Mouse (Mus musculus): ENCODE measurements around the gene Rasal2. TPM values are rescaled to one million over a fixed set of nuclear protein-coding genes. Genes with fewer than 3 reads are reported as not detected.

Gene Rasal2
- polyA plus RNA-seq, 1 experiment = not detected

DNA sequence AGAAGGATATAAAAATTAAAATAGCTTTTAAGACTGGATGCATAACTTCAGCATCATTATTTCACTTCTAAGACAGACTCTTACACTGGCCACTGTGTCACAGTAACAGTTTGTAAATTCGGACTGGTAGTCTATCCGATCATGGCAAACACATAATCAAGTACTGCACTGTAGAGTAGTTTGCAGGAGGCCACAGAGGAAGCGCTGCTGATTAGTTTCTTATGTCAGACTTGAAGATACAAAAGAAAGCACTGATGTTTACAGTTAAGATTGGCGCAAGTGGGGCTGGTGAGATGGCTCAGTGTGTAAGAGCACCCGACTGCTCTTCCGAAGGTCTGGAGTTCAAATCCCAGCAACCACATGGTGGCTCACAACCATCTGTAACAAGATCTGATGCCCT is 187.4 kb downstream of the Rasal2 start:
- TF ChIP-seq GATA1 (IDR thresholded peaks at IDR 0.05; ENCODE audit: low read length) = no peak
- no peak overlapping the region for H3K4me3 ChIP-seq (replicated peaks)
- H3K27me3 ChIP-seq (ENCODE audit: control insufficient read depth) = no peaks in the 10 kb centered on the region
- H3K4me1 ChIP-seq (ENCODE audit: control insufficient read depth) = no peaks in the 10 kb centered on the region; the same call in 1 of the 2 replicates
- H3K36me3 ChIP-seq (ENCODE audit: control insufficient read depth) = no peaks in the 10 kb centered on the region
- H3K9me3 ChIP-seq (ENCODE audit: control insufficient read depth, low read length) = no peaks in the 10 kb centered on the region

DNA sequence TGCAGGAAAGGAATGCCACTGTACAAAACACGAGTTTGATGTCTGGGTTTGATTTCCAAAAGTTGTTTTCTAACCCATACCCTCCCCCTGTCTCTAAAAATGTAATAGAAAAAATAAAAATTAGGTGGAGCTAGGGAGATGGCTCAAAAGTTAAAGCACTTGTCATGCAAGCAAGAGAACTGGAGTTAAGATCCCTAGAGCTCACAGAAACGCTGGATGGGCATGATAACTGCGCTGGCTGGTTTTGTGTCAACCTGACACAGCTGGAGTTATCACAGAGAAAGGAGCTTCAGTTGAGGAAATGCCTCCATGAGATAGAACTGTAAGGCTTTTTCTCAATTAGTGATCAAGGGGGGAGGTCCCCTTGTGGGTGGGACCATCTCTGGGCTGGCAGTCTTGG is 191.5 kb downstream of the Rasal2 start:
- TF ChIP-seq GATA1 (IDR thresholded peaks at IDR 0.05; ENCODE audit: low read length) (no peak), TAL1 (IDR thresholded peaks at IDR 0.05; ENCODE audit: low read length) (no peak)
- no peak overlapping the region for H3K4me3 ChIP-seq (replicated peaks)
- no peaks in the 10 kb centered on the region for H3K27me3 ChIP-seq (ENCODE audit: control insufficient read depth)
- no peaks in the 10 kb centered on the region for H3K36me3 ChIP-seq (ENCODE audit: control insufficient read depth)
- no peaks in the 10 kb centered on the region; the same call in 1 of the 2 replicates for H3K4me1 ChIP-seq (ENCODE audit: control insufficient read depth)
- H3K9me3 ChIP-seq (ENCODE audit: control insufficient read depth, low read length) = no peaks in the 10 kb centered on the region

DNA sequence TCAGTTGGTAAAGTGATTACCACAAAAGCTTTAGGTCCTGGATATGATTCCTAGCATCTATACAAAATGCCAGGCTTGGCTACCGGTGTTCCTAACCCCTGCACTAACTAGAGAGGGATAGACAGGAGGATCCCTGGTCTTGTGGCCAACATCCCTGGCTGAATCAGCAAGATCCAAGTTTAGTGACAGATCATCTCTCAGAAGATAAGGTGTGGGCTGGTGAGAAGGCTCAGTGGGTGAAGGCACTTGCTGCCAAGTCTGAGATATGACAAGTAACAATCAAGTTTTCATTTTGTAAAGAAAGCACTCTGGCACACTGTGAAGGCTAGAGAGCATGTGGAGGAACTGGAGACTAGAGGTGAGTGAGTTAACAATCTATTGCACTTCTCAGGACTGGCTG is 191.9 kb downstream of the Rasal2 start:
- TF ChIP-seq GATA1 (IDR thresholded peaks at IDR 0.05; ENCODE audit: low read length) (no peak), TAL1 (IDR thresholded peaks at IDR 0.05; ENCODE audit: low read length) (no peak)
- Histone ChIP-seq H3K9me3 (ENCODE audit: control insufficient read depth, low read length) (no peaks in the 10 kb centered on the region), H3K36me3 (ENCODE audit: control insufficient read depth) (no peaks in the 10 kb centered on the region), H3K4me1 (ENCODE audit: control insufficient read depth) (no peaks in the 10 kb centered on the region; the same call in 1 of the 2 replicates), H3K4me3 (replicated peaks) (no peak overlapping the region), H3K27me3 (ENCODE audit: control insufficient read depth) (no peaks in the 10 kb centered on the region)

DNA sequence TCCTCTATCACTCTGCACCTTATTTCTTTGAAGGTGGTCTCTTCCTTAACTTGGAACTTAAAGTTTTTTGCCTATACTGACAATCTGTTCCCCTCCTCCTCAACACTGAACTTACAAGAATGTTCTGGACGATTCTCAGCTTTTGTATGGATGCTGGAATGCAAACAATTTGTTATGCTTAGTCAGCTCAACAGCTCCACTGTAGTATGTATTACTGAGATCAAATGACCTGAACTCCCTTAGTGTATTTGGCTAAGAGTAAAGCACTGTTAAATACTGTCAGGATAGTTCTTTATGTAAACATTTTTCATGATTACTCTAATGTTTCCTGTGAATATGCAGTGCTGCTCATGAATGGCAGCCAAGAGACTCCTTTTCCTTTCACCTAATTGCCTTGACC is 203.6 kb downstream of the Rasal2 start:
- Histone ChIP-seq H3K4me3 (replicated peaks) (no peak overlapping the region), H3K36me3 (ENCODE audit: control insufficient read depth) (no peaks in the 10 kb centered on the region), H3K4me1 (ENCODE audit: control insufficient read depth) (no peaks in the 10 kb centered on the region), H3K27me3 (ENCODE audit: control insufficient read depth) (no peaks in the 10 kb centered on the region), H3K9me3 (ENCODE audit: control insufficient read depth, low read length) (no peaks in the 10 kb centered on the region)
- TF ChIP-seq TAL1 (IDR thresholded peaks at IDR 0.05; ENCODE audit: low read length) (no peak), GATA1 (IDR thresholded peaks at IDR 0.05; ENCODE audit: low read length) (no peak)

GRCm38 (mm10) chr1:157205685-157206084 is 206.7 kb downstream of the Rasal2 start:
- Histone ChIP-seq H3K36me3 (ENCODE audit: control insufficient read depth) (no peaks in the 10 kb centered on the region), H3K27me3 (ENCODE audit: control insufficient read depth) (no peaks in the 10 kb centered on the region), H3K9me3 (ENCODE audit: control insufficient read depth, low read length) (no peaks in the 10 kb centered on the region), H3K4me1 (ENCODE audit: control insufficient read depth) (no peaks in the 10 kb centered on the region), H3K4me3 (replicated peaks) (no peak overlapping the region)
- TF ChIP-seq GATA1 (IDR thresholded peaks at IDR 0.05; ENCODE audit: low read length) (no peak), TAL1 (IDR thresholded peaks at IDR 0.05; ENCODE audit: low read length) (no peak)

DNA sequence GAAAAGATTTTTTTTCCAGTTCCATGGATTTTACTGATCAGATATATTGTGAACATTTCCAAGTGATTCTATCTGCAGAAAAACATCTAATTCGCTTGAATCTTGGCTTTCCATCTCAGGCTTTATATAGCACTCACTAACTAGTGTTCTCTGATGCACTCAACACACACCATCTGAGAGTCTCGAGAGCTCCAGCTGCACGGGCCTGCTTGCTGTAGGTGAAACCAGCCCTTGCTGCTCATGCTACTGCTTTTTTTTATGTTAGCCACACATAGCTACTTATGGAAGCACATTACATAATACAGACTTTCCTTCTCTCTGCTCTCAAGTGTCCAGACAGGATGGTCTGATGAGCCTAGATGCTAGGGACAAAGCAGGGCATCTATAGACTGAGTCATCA is 229.4 kb downstream of the Rasal2 start:
- Histone ChIP-seq H3K4me1 (ENCODE audit: control insufficient read depth) (no peaks in the 10 kb centered on the region), H3K27me3 (ENCODE audit: control insufficient read depth) (no peaks in the 10 kb centered on the region)
- no peak for TF ChIP-seq TAL1 (IDR thresholded peaks at IDR 0.05; ENCODE audit: low read length)
- no peak for TF ChIP-seq GATA1 (IDR thresholded peaks at IDR 0.05; ENCODE audit: low read length)

GRCm38 (mm10) chr1:157182431-157182830 is 230.0 kb downstream of the Rasal2 start:
- H3K4me1 ChIP-seq (ENCODE audit: control insufficient read depth) = no peaks in the 10 kb centered on the region
- no peak overlapping the region for H3K4me3 ChIP-seq (replicated peaks)
- H3K27me3 ChIP-seq (ENCODE audit: control insufficient read depth) = no peaks in the 10 kb centered on the region
- no peaks in the 10 kb centered on the region for H3K36me3 ChIP-seq (ENCODE audit: control insufficient read depth)
- H3K9me3 ChIP-seq (ENCODE audit: control insufficient read depth, low read length) = no peaks in the 10 kb centered on the region
- TF ChIP-seq TAL1 (IDR thresholded peaks at IDR 0.05; ENCODE audit: low read length) = no peak
- no peak for TF ChIP-seq GATA1 (IDR thresholded peaks at IDR 0.05; ENCODE audit: low read length)

More for the DNA sequence above, 229.4 kb downstream of the Rasal2 start:
- H3K9me3 ChIP-seq (ENCODE audit: control insufficient read depth, low read length) = no peaks in the 10 kb centered on the region
- H3K4me3 ChIP-seq (replicated peaks) = no peak overlapping the region
- no peaks in the 10 kb centered on the region for H3K36me3 ChIP-seq (ENCODE audit: control insufficient read depth)

- Histone ChIP-seq H3K4me3 (replicated peaks) (no peak overlapping the region), H3K36me3 (ENCODE audit: control insufficient read depth) (no peaks in the 10 kb centered on the region), H3K4me1 (ENCODE audit: control insufficient read depth) (no peaks in the 10 kb centered on the region), H3K9me3 (ENCODE audit: control insufficient read depth, low read length) (no peaks in the 10 kb centered on the region), H3K27me3 (ENCODE audit: control insufficient read depth) (no peaks in the 10 kb centered on the region)
- TF ChIP-seq TAL1 (IDR thresholded peaks at IDR 0.05; ENCODE audit: low read length) = no peak
- no peak for TF ChIP-seq GATA1 (IDR thresholded peaks at IDR 0.05; ENCODE audit: low read length)
Observed at GRCm38 (mm10) chr1:157181081-157181480, 231.3 kb downstream of the Rasal2 start.

GRCm38 (mm10) chr1:157178988-157179764 is 233.2 kb downstream of the Rasal2 start:
- Histone ChIP-seq H3K4me1 (ENCODE audit: control insufficient read depth) (no peaks in the 10 kb centered on the region), H3K9me3 (ENCODE audit: control insufficient read depth, low read length) (no peaks in the 10 kb centered on the region), H3K4me3 (replicated peaks) (no peak overlapping the region), H3K36me3 (ENCODE audit: control insufficient read depth) (no peaks in the 10 kb centered on the region), H3K27me3 (ENCODE audit: control insufficient read depth) (no peaks in the 10 kb centered on the region)
- TF ChIP-seq GATA1 (IDR thresholded peaks at IDR 0.05; ENCODE audit: low read length) = no peak
- no peak for TF ChIP-seq TAL1 (IDR thresholded peaks at IDR 0.05; ENCODE audit: low read length)

All from erythroblast, embryonic 14.5 days (primary cell).